Mouse (Mus musculus): ENCODE measurements around the gene Nckap5l.
"Not testable (repeated sequence)": the region's sequence is repeated elsewhere in the genome, so short reads cannot be mapped to it uniquely, and the experiment has no call there.

Gene Nckap5l

GRCm38 (mm10) chr15:99392486-99393385 lies 64.8 kb downstream of the Nckap5l start, which contains the start of gene Tmbim6:
Gene Tmbim6, plus strand, starts transcription at chr15:99392882.
- peak; percentile 99 for DNase-seq

GRCm38 (mm10) chr15:99391975-99392374 lies 65.6 kb downstream of the Nckap5l start:
- DNase-seq: no peak

GRCm38 (mm10) chr15:99390472-99391401 lies 66.8 kb downstream of the Nckap5l start:
- DNase-seq: no peak

- DNase-seq: no peak
Measured at GRCm38 (mm10) chr15:99387976-99388375, 69.6 kb downstream of the Nckap5l start.

- DNase-seq: no peak
Measured at GRCm38 (mm10) chr15:99386796-99387195, 70.8 kb downstream of the Nckap5l start.

- DNase-seq: not testable (repeated sequence)
Measured at GRCm38 (mm10) chr15:99386110-99386509, 71.4 kb downstream of the Nckap5l start.

- DNase-seq: no peak
Measured at GRCm38 (mm10) chr15:99384071-99384470, 73.5 kb downstream of the Nckap5l start.

- no peak for DNase-seq
Measured at GRCm38 (mm10) chr15:99382893-99383292, 74.7 kb downstream of the Nckap5l start.

- no peak for DNase-seq
Measured at GRCm38 (mm10) chr15:99376240-99376639, 81.3 kb downstream of the Nckap5l start.

- DNase-seq: no peak
Measured at GRCm38 (mm10) chr15:99375581-99375980, 82.0 kb downstream of the Nckap5l start.

- no peak for DNase-seq
Measured at GRCm38 (mm10) chr15:99375036-99375435, 82.5 kb downstream of the Nckap5l start.

GRCm38 (mm10) chr15:99372761-99373160 lies 84.8 kb downstream of the Nckap5l start:
- no peak for DNase-seq

Measured in embryo, embryonic 11 days (tissue).